Mouse (Mus musculus): Measurements from ENCODE around the gene Retreg3.

DNA sequence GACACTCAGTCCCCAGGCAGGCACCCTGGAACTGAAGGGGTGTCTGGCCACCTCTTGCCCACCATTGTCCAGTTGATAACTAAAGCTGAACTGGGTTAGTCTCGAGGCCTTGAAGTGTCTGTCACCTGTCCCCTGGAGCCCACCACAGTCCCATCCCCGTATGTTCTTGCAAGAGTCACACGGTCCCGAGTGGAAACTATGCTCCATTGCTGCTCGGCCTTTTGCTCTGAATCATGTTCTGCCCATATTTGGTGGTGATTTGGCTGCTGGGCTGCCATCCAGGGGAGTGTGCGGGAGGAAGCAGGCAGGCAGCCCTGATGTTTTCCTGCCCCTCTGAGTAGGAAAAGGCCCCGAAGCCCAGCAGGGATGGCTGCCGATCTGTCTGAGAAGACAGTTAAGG, 59.6 kb downstream of the Retreg3 start:
- TF ChIP-seq CTCF (IDR thresholded peaks at IDR 0.05; ENCODE audit: borderline replicate concordance, control insufficient read depth, extremely low read depth, insufficient read depth, low read length, poor library complexity), result no peak
- no peak for TF ChIP-seq POLR2A (IDR thresholded peaks at IDR 0.05; ENCODE audit: control insufficient read depth, extremely low read depth, insufficient read depth, low read length, poor library complexity)
